Mouse (Mus musculus): Measurements from ENCODE around the gene C130050O18Rik.

DNA sequence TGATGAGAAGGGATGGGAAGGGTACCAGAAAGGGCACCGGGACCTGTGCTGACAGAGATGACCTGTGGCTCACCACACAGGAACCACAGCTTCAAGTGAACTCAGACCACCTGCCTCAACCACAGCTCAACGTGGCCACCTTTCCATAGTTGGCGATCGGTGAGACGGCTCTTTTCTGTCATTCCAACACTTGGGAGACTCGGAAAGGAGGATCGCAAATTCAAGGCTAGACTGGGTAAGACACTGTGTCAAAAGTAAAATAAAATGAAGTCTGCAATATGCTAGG lies 26.9 kb upstream of the C130050O18Rik start:
- TF ChIP-seq TAL1 (IDR thresholded peaks at IDR 0.05; ENCODE audit: low read length) (no peak), GATA1 (IDR thresholded peaks at IDR 0.05; ENCODE audit: low read length) (no peak)

All from erythroblast, embryonic 14.5 days (primary cell).